Mouse (Mus musculus) telencephalon, adult 2 months (tissue): ENCODE data around the gene Tcf7l1.

ENCODE experiments used
- DNase-seq: peaks from one replicate; pipeline ENCODE4 v3.0.0-alpha.2; 2011; ENCODE audit warnings: low read depth, low spot score

Gene Tcf7l1

DNA sequence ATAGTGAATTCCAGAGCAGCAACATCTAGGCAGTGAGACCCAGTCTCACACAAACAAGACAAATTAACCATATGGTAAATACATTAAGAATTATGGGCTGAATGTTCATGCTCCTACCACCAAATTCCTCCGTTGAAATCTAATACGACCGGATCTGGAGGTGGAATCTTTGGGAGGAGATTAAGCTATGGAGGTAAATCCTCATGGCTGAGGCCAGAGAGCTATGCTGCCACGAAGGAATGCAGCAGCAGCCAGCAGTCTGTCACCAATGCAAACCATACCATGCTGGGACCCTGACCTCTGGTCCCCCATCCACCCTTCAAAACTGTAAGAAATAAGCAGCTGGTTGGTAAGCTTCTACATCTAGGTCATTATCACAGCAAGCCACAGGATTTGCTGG is 41.9 kb downstream of the Tcf7l1 start:
- no peak for DNase-seq

DNA sequence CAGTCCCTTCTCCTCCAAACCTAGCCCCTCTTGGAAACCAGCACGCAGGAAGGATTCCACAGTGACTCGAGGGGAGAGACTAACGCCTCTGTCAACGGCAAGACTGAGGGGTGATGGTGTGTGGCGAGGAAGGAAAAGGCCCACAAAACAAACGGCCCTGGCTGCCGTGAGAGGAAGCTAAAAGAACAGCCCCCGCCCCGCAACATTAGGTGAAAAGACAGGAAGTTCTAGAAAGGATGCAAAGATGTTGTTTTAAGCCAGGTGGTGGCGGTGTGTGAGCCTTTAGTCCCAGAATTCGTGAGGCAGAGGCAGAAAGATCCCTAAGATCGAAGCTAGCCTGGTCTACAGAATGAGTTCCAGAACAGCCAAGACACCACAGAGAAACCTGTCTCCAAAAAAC is 43.3 kb downstream of the Tcf7l1 start:
- DNase-seq = no peak

DNA sequence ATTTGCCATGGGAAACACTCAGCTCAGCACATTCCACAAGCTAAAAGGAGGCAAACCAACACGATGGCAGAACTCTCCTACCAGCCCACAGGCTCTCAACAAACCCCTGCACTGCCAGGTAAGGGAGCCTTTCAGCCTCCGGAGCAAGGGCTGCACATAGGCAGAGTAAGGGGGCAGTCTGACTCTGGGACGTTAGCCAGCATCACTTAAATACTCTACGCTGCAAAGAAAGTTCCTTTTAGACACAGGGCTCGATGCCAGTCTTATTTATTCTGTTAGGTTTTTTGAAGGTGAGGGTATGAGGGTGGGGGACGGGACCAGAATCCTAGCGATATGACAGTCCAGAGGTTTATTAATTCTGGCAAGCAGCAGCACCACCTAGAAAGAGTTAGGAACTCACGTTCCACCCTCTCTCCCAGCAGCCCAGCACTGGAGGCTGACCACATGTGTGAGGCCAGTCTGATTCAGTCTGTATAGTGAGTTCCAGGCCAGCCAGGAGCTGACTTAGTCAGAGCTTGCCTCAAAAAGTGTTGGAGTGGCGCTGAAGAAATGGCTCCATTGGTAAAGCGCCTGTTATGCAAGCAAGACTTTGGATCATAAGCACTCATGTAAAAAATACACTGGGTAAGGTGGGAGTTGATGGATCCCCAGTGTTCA is 44.8 kb downstream of the Tcf7l1 start:
- no peak for DNase-seq

DNA sequence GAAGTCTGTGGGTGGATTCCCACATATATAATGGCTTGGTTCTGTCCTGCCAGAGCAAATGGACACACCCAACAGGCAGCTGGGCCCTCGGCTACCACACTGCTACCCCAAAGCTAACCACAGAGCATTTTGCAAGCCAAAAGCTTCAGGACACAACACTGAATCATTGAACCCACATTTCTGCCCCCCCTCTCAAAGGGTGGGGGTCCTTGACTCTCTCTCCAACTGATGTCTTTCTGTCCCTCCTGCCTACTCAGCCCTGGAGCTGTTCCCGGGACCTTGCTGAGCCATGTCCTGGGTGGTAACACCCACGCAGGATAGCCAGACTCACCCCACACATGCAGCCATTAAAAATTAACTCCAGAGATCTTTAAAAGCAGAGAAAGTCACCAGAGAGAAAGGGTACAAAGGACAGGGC is 45.4 kb downstream of the Tcf7l1 start:
- DNase-seq = no peak

DNA sequence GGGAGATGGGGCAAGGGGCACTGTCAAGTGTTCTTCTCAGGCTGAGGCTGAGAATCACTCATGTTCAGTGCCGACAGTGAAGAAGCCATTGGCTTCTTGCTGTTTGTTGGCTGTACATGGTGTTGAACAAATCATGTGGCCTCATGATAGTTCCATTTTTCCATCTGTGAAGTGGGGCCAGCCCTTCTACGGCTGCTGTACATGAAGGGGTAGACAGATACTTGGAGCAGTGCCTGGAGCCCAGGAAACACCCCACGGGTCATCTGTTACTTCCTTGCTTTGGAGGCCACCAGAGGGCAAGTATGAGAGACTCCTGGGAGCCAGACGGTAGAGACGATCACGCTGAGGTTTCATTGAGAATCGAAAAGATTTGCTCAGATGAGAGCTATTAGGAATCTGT is 46.7 kb downstream of the Tcf7l1 start:
- DNase-seq = no peak

DNA sequence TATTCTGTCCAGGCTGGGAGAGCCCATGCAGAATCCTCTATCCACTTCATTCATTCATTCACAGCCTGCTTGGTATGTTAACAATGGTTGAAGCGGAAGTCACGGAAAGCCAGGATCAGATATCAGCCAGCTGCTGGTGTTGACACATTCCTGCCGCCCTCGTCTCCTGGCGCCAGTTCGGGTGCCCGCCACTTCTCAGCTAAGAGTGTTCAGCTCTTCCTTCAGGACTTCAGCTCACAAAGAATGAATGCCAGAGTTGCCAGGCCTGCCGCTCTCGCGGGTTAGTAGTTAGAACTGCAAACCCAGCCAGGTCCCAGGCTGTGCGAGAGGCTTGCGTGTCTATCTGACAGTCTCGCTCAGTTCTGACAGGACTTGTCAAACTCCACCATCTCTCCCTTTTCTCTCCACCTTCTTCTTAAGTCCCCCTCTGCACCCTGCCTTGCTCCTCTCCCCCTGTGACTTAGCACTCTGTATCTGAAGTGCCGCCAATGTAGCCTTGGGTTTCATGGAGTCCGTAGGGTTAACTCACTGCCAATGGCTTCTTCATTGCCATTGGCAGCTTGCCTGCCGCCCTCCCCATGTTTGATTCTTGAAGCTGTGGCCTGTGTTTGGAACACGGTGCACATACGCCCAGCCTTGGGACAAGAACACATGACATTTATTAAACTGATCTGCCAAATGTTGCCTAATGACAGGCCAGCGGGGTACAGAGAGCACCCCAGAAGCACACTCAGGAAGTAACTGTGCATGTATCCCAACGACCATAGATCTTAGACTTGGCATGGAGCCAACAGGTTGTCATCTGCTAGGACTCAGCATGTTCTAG is 48.2 kb downstream of the Tcf7l1 start:
- no peak for DNase-seq

DNA sequence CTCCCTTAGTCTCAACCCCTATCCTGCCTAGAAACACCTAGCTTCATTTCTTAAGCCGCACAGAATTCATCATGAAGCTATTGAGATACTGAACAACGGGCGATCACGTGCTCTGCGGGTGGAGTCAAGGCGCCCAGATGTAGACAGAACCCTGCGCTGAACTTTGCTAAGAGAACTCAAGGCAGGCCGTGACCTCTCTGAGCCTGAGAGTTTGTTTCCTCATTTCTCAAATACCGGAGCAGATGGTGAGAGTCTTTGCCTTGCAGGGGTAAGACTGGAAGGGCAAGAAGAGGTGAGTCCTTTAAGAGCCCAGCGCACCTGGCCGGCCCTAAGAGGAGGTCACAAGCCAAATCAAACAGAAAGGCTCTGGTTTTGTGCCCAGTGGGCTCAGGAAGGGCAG is 52.2 kb downstream of the Tcf7l1 start:
- no peak for DNase-seq

DNA sequence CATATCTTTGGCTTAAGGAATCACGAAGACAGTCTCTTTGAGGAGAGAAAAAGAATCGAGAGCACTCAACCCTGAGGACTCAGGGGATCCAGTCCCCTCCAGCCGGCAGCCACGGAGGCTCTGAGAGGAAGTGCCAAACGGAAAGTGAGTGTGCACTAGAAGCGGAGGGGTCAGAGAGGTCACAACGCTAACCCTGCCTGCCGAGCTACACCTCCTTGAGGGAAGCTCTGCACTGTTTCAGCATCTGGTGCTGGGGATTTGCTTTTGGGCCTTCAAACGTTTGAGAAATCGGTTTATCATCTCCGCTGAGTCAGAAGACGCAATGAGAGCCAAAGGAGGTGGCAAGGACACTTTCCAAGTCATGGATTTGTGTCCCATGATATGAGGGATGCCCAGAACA is 53.8 kb downstream of the Tcf7l1 start:
- no peak for DNase-seq

DNA sequence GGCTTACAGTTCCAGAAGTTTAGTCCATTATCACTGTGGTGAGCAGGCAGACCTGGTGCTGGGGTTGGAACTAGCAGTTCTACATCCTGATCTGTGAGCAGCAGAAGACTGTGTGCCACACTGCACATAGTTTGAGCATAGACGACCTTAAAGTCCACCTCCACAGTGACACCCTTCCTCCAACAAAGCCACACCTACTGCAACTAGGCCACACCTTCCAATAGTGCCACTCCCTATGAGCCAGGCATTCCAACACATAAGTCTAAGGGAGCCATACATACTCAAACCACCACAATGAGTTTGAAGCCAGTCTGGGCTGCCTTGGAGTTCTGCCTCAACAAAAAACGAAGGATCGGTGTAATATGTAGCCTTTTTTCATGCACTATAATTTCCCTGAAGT is 55.7 kb downstream of the Tcf7l1 start:
- DNase-seq = no peak

DNA sequence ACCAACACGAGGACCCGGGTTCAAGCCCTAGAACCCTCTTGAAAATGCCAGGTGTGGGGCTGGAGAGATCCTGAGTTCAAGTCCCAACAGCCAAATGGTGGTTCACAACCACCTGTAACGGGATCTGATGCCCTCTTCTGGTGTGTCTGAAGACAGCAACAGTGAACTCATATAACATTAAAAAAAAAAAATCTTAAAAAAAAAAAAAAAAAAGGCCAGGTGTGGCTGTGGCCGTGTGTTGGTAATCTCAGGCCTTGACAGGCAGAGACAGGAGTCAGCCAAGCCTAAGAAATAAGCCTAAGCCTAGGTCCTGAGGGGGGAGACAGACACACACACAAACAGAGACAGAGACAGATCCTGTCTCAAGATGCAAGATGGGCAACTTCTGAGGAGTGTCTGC is 56.9 kb downstream of the Tcf7l1 start:
- DNase-seq = no peak

DNA sequence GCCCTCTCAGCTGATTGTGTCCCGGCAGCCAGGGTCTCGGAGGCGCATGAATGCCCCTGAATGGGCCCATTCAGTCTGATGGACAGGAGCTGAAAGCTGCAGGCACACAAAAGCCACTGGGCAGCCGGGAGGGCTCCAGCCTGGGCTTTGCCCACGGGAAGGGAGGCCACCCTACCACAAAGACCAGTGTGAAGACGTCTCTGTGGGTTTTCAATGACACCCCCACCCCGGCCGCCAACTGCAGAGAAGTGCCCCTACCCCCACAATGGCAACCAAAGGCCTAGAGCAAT is 58.5 kb downstream of the Tcf7l1 start:
- no peak for DNase-seq

DNA sequence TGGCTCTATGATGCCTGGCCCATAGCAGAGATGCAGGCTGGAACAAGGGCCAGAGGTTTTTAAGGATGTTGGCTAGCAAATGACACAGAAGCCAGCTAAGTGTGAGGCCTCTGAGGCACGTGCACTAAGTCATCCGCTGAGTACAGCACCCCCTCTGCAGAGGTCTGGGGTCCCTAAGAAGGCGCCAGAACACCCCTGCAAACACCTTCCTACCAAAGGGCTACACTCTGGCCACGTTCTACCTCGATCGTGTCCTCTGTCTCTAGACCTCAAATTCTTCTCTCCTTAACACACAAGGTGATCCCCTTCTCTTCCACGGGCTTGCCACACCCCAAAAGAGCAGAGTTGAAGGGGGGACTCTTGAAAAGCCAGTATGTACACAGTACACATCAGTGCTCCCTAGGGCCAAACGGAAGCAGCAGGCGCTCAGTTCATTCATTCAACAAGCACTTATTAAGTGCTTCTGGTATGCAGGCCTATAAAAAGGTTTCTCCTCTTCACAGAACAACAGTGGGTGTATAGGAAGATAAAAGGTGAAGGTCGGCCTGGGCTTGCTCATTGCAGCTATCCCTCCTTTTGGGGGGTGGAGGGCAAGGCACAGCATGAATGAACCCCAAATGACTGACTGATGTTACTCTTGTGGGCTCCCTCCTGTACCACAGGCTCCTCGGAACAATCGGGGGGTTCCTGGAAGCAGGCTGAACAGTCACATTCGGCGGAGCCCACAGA is 59.1 kb downstream of the Tcf7l1 start:
- DNase-seq = no peak

DNA sequence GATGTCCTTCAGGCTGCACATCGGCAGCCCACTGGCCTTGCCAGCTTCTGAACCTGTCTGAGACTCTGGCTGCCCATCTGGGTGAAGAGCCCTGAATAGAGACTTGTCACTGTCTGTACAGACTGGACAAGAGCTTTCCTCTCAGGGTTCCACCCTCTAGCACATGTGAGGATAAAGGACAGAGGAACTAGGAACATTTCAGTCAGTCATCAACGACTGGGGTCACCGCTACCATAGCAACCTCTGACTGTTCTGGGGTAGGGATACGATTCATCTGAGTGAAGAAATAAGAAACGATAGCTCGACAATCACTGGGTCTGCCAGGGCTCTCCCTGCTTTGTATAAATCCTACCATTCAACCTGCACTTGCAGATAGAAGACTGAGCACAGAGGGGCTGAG is 61.2 kb downstream of the Tcf7l1 start:
- DNase-seq = no peak

DNA sequence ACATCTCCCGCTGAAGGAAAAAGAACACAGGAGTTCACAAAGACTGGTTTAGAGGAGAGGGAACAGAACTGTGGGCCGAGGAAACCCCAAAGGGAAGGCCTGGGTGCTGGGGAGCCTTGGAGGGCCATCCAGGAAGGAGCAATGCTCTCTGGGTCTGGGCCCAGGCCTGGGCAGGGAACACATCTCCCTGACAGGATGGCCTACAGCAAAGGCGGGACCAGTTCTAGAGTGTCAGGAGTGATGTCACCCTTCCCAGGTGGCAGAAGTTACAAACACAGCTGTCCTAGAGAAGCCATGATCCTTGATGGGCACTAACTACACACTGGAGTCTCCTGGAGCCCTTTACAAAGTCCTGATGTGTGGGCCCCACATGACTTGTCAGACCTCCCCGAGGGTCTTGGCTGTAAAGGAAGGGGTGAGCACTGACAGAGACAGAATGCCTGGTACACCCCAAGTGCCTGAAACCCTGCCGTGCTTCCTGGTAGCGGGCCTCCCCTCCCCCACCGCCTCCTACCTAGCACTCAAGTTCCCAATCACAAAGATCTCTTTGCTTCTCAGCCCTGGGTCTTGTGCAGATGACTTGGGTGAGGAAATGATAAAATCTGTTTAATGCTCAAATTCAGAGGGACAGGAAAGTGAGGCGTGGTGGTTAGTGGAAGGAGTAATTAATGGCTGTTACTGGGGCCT is 64.4 kb downstream of the Tcf7l1 start:
- no peak for DNase-seq

DNA sequence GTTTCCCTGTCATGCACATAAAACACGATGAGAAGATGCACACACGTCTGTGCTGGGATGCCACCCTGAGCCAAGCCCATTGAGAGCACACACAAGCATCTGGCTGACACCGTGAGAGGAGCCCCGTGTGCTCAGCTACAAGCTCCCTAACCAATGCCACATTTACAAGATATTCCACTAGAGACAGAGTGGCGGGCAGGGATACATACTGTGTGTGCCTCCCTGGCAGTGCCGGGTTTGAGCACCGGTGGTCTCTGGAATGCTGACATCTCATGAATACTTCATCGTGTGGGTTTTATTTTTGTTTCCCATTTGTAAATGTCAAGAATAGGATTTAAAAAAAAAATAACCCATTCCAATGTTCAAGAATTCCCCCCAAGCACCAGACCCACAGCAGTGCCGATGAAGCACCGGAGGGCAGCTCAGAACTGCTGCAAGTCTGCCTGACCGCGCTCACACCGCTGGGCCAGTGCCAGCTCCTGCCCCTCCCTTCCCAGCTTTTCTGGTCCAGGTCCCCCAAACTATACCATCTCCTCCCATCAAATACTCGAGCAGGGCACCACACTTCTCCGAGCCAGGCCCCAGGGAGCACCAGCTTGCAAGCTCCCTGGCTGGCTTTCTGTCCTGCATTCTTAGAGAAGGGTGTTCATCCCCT is 65.2 kb downstream of the Tcf7l1 start:
- no peak for DNase-seq

DNA sequence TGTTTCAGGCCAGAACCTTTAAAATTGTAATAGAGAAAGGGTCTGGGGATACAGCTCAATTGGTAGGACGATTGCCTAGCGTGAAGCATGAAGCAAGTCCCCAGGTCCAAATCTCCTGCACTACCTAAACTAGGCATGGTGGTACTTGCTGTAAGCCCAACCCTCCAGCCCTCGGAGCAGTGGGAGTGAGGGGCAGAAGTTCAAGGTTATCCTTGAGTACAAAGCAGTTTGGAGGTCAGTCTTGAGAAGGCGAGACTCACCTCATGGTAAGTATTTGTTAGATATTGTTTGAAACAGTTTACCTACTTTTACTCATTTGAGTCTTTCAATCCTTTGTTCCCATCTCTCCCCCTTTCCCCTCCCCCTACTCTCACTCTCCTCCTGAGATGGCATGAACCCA is 65.9 kb downstream of the Tcf7l1 start:
- DNase-seq = no peak

DNA sequence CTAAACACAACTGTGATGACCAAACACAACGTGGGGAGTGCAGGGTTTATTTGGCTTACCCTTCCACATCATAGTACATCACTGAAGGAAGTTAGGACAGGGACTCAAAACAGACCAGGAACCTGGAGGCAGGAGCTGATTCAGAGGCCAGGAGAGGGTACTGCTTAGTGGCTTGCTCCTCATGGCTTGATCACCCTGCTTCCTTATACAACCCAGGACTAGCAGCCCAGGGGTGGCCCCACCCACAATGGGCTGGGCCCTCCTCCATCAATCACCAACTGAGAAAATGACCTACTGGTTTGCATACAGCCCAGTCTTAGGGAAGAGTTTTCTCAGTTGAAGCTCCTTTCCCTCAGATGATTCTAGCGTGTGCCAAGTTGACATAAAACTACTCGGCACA is 68.2 kb downstream of the Tcf7l1 start:
- DNase-seq = no peak

DNA sequence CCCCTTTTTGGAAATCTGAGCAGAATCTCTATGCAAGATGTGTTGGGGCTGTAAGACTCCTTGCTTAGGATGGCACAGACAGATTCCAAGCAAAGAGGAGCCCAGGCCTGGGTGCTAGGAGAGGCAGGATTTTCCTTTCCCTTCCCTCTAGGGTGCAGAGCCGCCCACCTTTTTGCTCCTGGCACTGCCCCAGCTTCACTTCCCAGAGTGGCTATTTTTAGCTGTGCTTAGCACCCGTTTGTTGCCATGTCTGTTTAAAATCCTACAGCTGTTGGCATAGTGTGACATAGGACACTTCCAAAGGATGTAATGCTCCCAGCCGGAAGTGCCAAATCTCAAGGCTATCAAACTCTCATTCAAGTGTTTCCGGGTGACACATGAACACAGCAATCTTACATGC is 74.3 kb downstream of the Tcf7l1 start:
- peak; percentile 57 for DNase-seq

DNA sequence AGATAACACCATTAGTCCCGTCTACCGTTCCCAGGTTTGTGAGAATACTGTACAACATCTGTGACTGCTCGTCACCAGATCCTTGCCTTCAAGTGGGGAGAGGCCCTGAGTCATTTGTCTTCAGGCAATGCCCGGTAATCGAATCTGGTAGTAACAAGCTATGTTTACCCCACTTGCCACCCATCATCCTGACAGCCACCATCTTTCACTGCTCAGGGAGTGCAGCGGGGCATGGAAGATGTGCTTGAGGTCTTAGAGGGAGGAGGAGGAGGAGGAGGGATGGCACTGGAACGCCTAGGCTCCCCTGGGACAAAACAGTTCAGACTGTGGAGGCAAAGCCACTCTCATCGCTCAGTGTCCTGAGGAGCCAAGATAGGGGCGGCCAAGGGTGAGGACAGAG is 74.8 kb downstream of the Tcf7l1 start:
- DNase-seq = no peak

DNA sequence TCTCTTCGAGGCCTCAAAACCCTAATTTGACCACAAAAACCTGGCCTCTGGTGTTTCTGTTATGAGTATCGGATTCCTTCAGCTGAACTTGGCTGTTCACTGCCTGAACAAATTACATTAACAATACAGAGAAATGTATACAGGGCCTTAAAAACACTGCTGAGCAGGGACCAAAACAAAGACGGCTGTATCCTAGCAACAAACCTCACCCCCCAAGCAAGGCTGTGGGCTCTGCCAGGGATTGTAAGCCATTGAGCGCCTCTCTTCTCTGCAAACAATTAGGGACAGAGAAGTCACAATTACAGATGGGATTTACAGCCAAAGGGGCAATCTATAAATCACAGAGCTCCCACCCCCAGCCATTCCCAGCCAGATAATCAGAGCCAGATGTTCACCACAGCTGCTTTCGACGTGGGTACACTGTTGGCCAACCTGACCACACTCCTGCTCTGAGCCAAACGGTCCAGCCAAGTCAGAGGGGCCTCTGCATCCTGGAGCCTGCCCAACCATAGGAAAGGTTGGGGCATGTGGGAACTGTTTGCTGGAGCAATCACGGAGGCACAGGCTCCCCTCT is 77.5 kb downstream of the Tcf7l1 start:
- peak; percentile 54 for DNase-seq

DNA sequence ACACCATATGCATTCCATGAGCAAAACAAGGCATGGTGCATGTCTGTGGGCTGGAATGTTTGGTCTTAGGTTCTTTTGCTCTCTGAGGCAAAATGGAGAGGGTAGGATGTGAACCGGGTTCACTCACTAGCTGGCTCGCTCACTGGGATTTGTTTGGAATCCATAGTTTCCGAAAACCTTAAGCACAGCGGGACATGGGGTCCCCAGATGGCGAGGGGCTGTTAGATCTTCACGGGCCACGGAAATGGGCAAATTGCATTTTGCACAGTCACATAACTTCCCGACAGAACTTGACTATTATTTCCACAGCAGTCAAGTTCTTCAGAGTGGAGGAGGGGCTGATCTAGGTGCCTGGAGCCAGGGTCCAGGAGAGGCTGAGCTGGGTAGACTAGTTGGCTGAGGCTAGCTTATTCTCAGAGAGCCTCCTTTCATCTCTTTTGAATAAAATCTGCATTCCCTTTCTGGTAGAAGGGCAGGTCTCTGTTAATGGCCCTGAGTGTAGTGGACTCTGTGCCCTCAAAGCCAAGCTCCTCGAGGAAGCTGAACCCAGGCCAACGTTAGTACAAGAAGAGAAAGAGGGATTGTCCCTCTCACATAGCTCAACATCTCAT is 78.1 kb downstream of the Tcf7l1 start:
- no peak for DNase-seq
